Mouse (Mus musculus) heart, postnatal 0 days (tissue): ENCODE measurements at regions not wholly inside any gene's neighbourhood (a gene's known extent, or its start where the extent isn't known, plus 50 kb on each side); places are given as distances from the start of the nearest gene placed in this dataset.

Experiments
- ATAC-seq: fragments of 200-750 bp; cut with Nextera tagmentation; 2 replicates; pipeline ENCODE4 v1.8.0; 2017; ENCODE audit warnings: low read depth, moderate number of reproducible peaks, moderate library complexity; ENCODE audit not compliant: insufficient read depth
- DNase-seq: peaks from one replicate; pipeline ENCODE4 v3.0.0-alpha.2; 2016; ENCODE audit warnings: low spot score
- H3K27ac ChIP-seq: fragments of 300-500 bp; sonication (generic); 2 replicates; pipeline ENCODE4 v1.5.1; 2014; ENCODE audit warnings: low read depth, mild to moderate bottlenecking
- H3K27me3 ChIP-seq: fragments of 300-500 bp; sonication (generic); 2 replicates; pipeline ENCODE4 v1.6.1; 2014; ENCODE audit warnings: low read length, mixed read lengths; ENCODE audit not compliant: control insufficient read depth, insufficient read depth
- H3K36me3 ChIP-seq: fragments of 300-500 bp; sonication (generic); replicated peaks from 2 replicates; pipeline ENCODE4 v1.6.1; 2014; ENCODE audit warnings: low read length, mixed read lengths; ENCODE audit not compliant: control insufficient read depth, insufficient read depth
- H3K4me1 ChIP-seq: fragments of 300-500 bp; sonication (generic); 2 replicates; pipeline ENCODE4 v1.6.1; 2014; ENCODE audit warnings: antibody characterized with exemption; ENCODE audit not compliant: control insufficient read depth, insufficient read depth
- H3K4me2 ChIP-seq: fragments of 300-500 bp; sonication (generic); 2 replicates; pipeline ENCODE4 v1.6.1; 2014; ENCODE audit warnings: low read depth, mild to moderate bottlenecking, low read length, moderate library complexity
- H3K4me3 ChIP-seq: fragments of 300-500 bp; sonication (generic); 2 replicates; pipeline ENCODE4 v1.5.1; 2014; ENCODE audit warnings: low read depth, low read length
- H3K9ac ChIP-seq: fragments of 300-500 bp; sonication (generic); replicated peaks from 2 replicates; pipeline ENCODE4 v1.6.1; 2014; ENCODE audit warnings: low read depth, low read length, mixed read lengths
- H3K9me3 ChIP-seq: fragments of 300-500 bp; sonication (generic); replicated peaks from 2 replicates; pipeline ENCODE4 v1.6.1; 2016; ENCODE audit warnings: low read length; ENCODE audit not compliant: control insufficient read depth
- CTCF ChIP-seq: IDR thresholded peaks from 2 replicates; pipeline ENCODE4 v1.5.1; 2016; ENCODE audit warnings: antibody characterized with exemption, control low read depth, low read depth
- EP300 ChIP-seq: IDR thresholded peaks from 2 replicates; pipeline ENCODE4 v1.6.1; 2016; ENCODE audit warnings: antibody characterized with exemption, low read depth
- WGBS: fragments of 180-500 bp; shearing (Covaris S2); extraction: QIAGEN DNeasy Blood & Tissue Kit; methylation state at CpG from one replicate; pipeline ENCODE4 v1.1.7; 2014; 5-methylcytosine and 5-hydroxymethylcytosine counted together

- Histone ChIP-seq H3K4me1 (no peaks in the 10 kb centered on the region), H3K27ac (no peak overlapping the region), H3K36me3 (no peaks in the 10 kb centered on the region), H3K4me3 (no peak overlapping the region), H3K27me3 (no peaks in the 10 kb centered on the region), H3K9me3 (no peaks in the 10 kb centered on the region), H3K9ac (no peak overlapping the region), H3K4me2 (no peak overlapping the region)
- TF ChIP-seq EP300 = no peak
- no peak for TF ChIP-seq CTCF
- 62% methylated on average over 3 of the region's 3 CpGs for WGBS
- DNase-seq = no peak
- no peak for ATAC-seq
Observed at GRCm38 (mm10) chr16:55726538-55726937, 112.2 kb downstream of the Nfkbiz start.

GRCm38 (mm10) chr16:55720430-55720829 is 118.3 kb downstream of the Nfkbiz start:
- ATAC-seq (no peak), DNase-seq (no peak)
- Histone ChIP-seq H3K27me3 (no peaks in the 10 kb centered on the region), H3K36me3 (no peaks in the 10 kb centered on the region), H3K9ac (no peak overlapping the region), H3K4me3 (no peak overlapping the region), H3K4me1 (no peaks in the 10 kb centered on the region), H3K9me3 (no peaks in the 10 kb centered on the region), H3K27ac (no peak overlapping the region), H3K4me2 (no peak overlapping the region)
- 18% methylated on average over 3 of the region's 3 CpGs for WGBS
- no peak for TF ChIP-seq EP300
- TF ChIP-seq CTCF = no peak

- TF ChIP-seq EP300 (no peak), CTCF (no peak)
- H3K27ac ChIP-seq = no peak overlapping the region
- H3K27me3 ChIP-seq = no peaks in the 10 kb centered on the region
- no peak overlapping the region for H3K9ac ChIP-seq
- H3K4me1 ChIP-seq = no peaks in the 10 kb centered on the region
- no peaks in the 10 kb centered on the region for H3K36me3 ChIP-seq
- DNase-seq = no peak
- 56% methylated on average over 3 of the region's 3 CpGs for WGBS
- no peak overlapping the region for H3K4me3 ChIP-seq
- no peaks in the 10 kb centered on the region for H3K9me3 ChIP-seq
- ATAC-seq = no peak
- H3K4me2 ChIP-seq = no peak overlapping the region
Observed at GRCm38 (mm10) chr16:55710017-55710416, 128.7 kb downstream of the Nfkbiz start.

- TF ChIP-seq CTCF = no peak
- TF ChIP-seq EP300 = no peak
Observed at GRCm38 (mm10) chr16:55706502-55706901, 132.2 kb downstream of the Nfkbiz start.

GRCm38 (mm10) chr16:55698489-55698892 is 140.2 kb downstream of the Nfkbiz start:
- no peak overlapping the region for H3K4me3 ChIP-seq
- TF ChIP-seq EP300 = no peak
- TF ChIP-seq CTCF = no peak
- H3K9ac ChIP-seq = no peak overlapping the region
- DNase-seq (peak; percentile 8), ATAC-seq (no peak)
- WGBS = 50% methylated on average over 3 of the region's 3 CpGs
- no peak overlapping the region for H3K27ac ChIP-seq
- H3K4me1 ChIP-seq = no peaks in the 10 kb centered on the region
- no peaks in the 10 kb centered on the region for H3K27me3 ChIP-seq
- no peaks in the 10 kb centered on the region for H3K36me3 ChIP-seq
- no peak overlapping the region for H3K4me2 ChIP-seq
- H3K9me3 ChIP-seq = no peaks in the 10 kb centered on the region

More at GRCm38 (mm10) chr16:55706502-55706901, 132.2 kb downstream of the Nfkbiz start:
- no peak for DNase-seq
- no peak overlapping the region for H3K27ac ChIP-seq
- no peaks in the 10 kb centered on the region for H3K36me3 ChIP-seq
- no peaks in the 10 kb centered on the region for H3K9me3 ChIP-seq
- no peak overlapping the region for H3K4me3 ChIP-seq
- no peak overlapping the region for H3K4me2 ChIP-seq
- no peak overlapping the region for H3K9ac ChIP-seq
- ATAC-seq = no peak
- no peaks in the 10 kb centered on the region for H3K27me3 ChIP-seq
- no peaks in the 10 kb centered on the region for H3K4me1 ChIP-seq

GRCm38 (mm10) chr16:55691069-55691468 is 147.6 kb downstream of the Nfkbiz start:
- Histone ChIP-seq H3K4me3 (no peak overlapping the region), H3K27ac (no peak overlapping the region), H3K27me3 (no peaks in the 10 kb centered on the region), H3K9ac (no peak overlapping the region), H3K4me1 (no peaks in the 10 kb centered on the region), H3K36me3 (no peaks in the 10 kb centered on the region), H3K4me2 (no peak overlapping the region), H3K9me3 (no peaks in the 10 kb centered on the region)
- ATAC-seq = no peak
- DNase-seq = no peak
- TF ChIP-seq EP300 (no peak), CTCF (no peak)
- WGBS = 74% methylated on average over 2 of the region's 2 CpGs
